Mouse (Mus musculus) left cerebral cortex, adult 18-20 months (tissue): ENCODE measurements around the gene Bicc1. TPM values are rescaled to one million over a fixed set of nuclear protein-coding genes. Genes with fewer than 3 reads are reported as not detected.

Experiments used
- DNase-seq, 2 experiments: peaks; one replicate each; pipeline ENCODE4 v3.0.0; 2021 to 2022; ENCODE audit warnings: low spot score in 2 of 2, mixed read lengths in 1 of 2
- total RNA-seq, 2 experiments: library from RNA; stranded (reverse); gene quantifications; 2 replicates each; pipeline ENCODE4 v1.2.3; 2021

Gene Bicc1
- total RNA-seq, 2 experiments from 2014 or later = 4.8 to 6.4 TPM

DNA sequence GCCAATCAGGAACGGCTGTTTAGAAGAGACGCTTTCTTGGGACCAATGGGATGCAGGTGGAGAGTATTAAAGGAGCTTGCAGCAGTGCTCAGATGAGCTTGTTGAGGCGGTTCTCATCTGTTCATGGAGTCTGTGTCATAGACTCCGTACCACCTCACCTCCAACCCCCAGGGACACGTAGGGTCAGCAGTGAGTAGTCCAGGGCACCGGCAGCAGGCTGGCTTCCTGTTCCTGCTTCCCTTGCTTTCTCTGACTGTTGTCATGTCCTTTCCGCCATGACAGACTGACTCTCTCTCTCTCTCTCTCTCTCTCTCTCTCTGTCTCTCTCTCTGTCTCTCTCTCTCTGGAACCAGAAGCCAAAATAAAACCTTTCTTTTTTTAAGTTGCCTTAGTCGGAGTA is 263.6 kb downstream of the Bicc1 start:
- DNase-seq = no peak

DNA sequence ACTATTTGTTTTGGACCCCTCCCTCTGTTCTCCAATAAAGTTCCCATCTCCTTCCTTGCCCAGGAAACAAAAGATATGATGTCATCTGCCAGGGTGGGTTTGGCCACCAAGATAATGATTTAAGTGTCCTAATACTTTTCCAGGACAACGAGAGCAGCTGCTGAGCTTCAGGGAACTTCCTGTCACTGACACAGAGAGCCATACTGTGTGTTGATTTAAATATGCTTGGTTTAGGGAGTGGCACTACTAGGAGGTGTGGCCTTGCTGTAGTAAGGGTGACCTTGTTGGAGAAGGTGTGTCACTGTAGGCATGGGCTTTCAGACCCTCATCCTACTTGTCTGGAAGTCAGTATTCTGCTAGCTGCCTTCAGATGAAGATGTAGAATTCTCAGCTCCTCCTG is 281.5 kb downstream of the Bicc1 start:
- DNase-seq = no peak

DNA sequence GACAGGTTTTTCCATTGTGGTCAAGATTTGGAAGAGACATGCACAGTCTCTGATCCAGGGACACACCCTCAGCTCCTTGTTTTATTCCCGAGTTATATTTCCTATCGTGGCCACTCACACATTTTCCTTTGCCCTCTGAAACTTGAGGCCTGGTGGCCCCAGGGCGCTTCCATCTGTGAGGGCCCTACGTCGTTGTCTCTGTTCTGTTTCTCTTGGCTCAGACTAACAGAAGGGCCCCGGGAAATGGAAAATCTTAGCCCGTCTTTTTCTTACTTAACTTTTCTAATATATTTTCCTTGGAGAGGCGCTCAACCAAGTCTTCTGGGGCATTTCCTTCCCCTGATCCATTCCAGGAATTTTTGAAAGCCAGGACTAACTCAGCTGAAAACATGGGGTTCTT is 281.9 kb downstream of the Bicc1 start:
- DNase-seq = no peak

DNA sequence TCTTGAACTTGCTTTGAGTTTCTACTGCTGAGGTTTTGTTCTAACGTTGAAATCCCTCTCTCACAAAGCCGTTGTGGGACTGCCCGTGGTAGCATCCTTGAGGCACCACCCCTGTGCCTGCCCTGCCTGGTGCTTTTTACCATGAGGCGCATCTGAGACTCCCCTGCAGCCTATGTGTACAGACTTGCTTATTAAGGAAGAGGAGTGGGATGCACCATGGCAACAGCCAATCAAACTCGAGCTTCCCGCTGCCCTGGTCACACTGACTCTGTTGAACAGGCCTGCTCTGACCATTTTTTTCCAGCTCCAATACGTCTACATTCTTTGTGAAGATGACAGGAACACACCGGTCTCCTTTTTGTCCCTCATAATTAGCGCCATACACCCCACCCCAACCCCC is 283.0 kb downstream of the Bicc1 start:
- no peak for DNase-seq

DNA sequence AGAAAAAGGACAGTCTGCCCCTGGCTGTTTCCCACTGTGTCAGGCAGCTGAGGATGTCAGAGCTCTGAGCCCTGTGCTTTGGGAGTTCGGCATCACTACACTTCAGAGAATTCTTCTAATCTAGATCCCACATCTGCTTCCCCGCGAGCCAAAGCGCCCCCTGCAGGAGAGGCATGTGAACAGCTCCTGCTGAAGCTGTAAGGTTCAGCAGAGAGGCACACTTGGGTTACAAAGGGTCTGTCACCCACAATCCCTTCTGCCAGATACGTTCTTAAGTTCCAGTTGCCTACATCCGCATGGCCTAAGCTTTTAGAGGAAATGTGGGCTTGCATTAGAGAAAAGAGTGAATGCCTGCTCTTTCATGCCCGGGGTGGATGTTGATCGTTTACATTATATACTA is 283.4 kb downstream of the Bicc1 start:
- no peak for DNase-seq

DNA sequence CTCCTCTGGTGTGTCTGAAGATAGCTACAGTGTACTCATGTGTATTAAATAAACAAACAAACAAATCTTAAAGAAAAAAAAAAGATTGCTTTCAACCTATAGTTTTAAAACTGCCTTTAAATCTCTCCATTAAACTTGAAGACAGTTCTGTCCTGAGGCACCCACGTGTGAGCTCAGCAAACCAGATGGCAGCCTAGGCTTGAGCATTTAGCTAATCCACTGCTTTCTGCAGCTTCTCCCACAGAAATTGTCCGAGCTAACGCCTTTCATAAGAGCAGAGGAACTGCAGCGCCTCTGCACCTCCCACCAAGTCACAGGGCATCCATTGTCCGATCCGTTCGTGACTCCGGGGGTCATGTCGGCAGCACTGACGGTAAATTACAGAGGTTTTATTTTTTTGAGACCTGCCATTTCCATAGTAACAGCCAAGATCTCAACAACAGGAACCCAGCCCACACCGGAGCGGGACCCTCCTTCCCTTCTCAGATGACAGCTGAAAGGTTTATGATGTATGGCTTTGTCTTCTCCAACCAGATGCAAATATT is 284.4 kb downstream of the Bicc1 start:
- DNase-seq = peak; percentile 10 to 25

Other genes with a start within 250 kb of the Bicc1 start
- gene Tfam, start 78.6 kb upstream of the Bicc1 start, total RNA-seq = 10 to 100 TPM; 39.5 to 45.9 TPM
- gene Ube2d1, start 125.6 kb upstream of the Bicc1 start, total RNA-seq = 10 to 100 TPM; 44.0 to 49.7 TPM
- 100 to 1,000 TPM; 134 to 135 TPM for gene Cisd1, start 185.3 kb upstream of the Bicc1 start, total RNA-seq
- gene Ipmk, start 188.1 kb upstream of the Bicc1 start, total RNA-seq = 10 to 100 TPM; 31.3 to 36.6 TPM